Mouse (Mus musculus) ES-E14 (cell line): ENCODE measurements around the gene Sept12. TPM values are rescaled to one million over a fixed set of nuclear protein-coding genes. Genes with fewer than 3 reads are reported as not detected.

Experiments used
- DNase-seq: peaks from one replicate; pipeline ENCODE4 v3.0.0-alpha.2; 2013; ENCODE audit warnings: low read depth, low spot score
- H3K27ac ChIP-seq: 2 replicates; pipeline ENCODE4 v1.5.1; 2012; ENCODE audit warnings: low read depth, mild to moderate bottlenecking, low read length, moderate library complexity, mixed read lengths; ENCODE audit not compliant: poor library complexity, insufficient read depth, severe bottlenecking
- H3K36me3 ChIP-seq: 2 replicates; pipeline ENCODE4 v1.6.1; 2012; ENCODE audit warnings: mild to moderate bottlenecking, low read length, moderate library complexity, mixed read lengths; ENCODE audit not compliant: control insufficient read depth, poor library complexity, insufficient read depth, severe bottlenecking
- H3K4me1 ChIP-seq, 2 experiments: fragments of 150-350 bp in 1 of 2; sonication (generic) in 1 of 2; 2 replicates each; pipeline ENCODE4 v1.6.1; 2012; ENCODE audit warnings: low read length in 2 of 2, mild to moderate bottlenecking in 1 of 2, mixed read lengths in 1 of 2; ENCODE audit not compliant: control insufficient read depth in 2 of 2, insufficient read depth in 2 of 2, poor library complexity in 1 of 2
- H3K4me3 ChIP-seq, 2 experiments: fragments of 150-350 bp in 1 of 2; sonication (generic) in 1 of 2; 2 replicates each; pipeline ENCODE4 v1.5.1; 2012; ENCODE audit warnings: low read length in 2 of 2, low read depth in 1 of 2, mild to moderate bottlenecking in 1 of 2, mixed read lengths in 1 of 2; ENCODE audit not compliant: insufficient read depth in 1 of 2, poor library complexity in 1 of 2, severe bottlenecking in 1 of 2
- H3K9ac ChIP-seq: 2 replicates; pipeline ENCODE4 v1.6.1; 2012; ENCODE audit warnings: low read depth, mild to moderate bottlenecking, low read length, mixed read lengths; ENCODE audit not compliant: poor library complexity, insufficient read depth, severe bottlenecking
- H3K9me3 ChIP-seq: fragments of 150-350 bp; sonication (generic); 2 replicates; pipeline ENCODE4 v1.6.1; 2012; ENCODE audit warnings: low read depth, mild to moderate bottlenecking, low read length; ENCODE audit not compliant: control insufficient read depth, insufficient read depth
- CHD2 ChIP-seq: IDR thresholded peaks from 2 replicates; pipeline ENCODE4 v1.6.1; 2014; ENCODE audit warnings: mild to moderate bottlenecking, low read depth, low read length, inconsistent platforms
- HCFC1 ChIP-seq: IDR thresholded peaks from 2 replicates; pipeline ENCODE4 v1.6.1; 2012; ENCODE audit warnings: low read length, inconsistent platforms, borderline replicate concordance; ENCODE audit not compliant: insufficient read depth
- MAFK ChIP-seq: IDR thresholded peaks from 2 replicates; pipeline ENCODE4 v1.6.1; 2014; ENCODE audit warnings: mild to moderate bottlenecking, low read depth, low read length, inconsistent platforms; ENCODE audit not compliant: insufficient read depth
- ZC3H11A ChIP-seq: IDR thresholded peaks from 2 replicates; pipeline ENCODE4 v1.6.1; 2012; ENCODE audit warnings: low read depth, mild to moderate bottlenecking, inconsistent platforms, low read length, borderline replicate concordance
- ZNF384 ChIP-seq: IDR thresholded peaks from 2 replicates; pipeline ENCODE4 v1.6.1; 2012; ENCODE audit warnings: low read depth, low read length, inconsistent platforms
- in situ Hi-C, 2 experiments: fragments of 600-800 bp; cut with MboI; formaldehyde crosslinking; loops; one replicate each; pipeline ENCODE4 v1.15.1; 2025; ENCODE audit warnings: low sequenced_read_pairs in 2 of 2, inconsistent platforms in 1 of 2; ENCODE audit not compliant: unreplicated experiment in 2 of 2
- total RNA-seq: library from RNA; depleted of rRNA; stranded (reverse); fragments of 300-350 nt; gene quantifications from 2 replicates; pipeline ENCODE4 v1.2.3, GENCODE M21; 2012

The Sept12 gene
- total RNA-seq, 1 experiment = 0.13 TPM

GRCm38 (mm10) chr16:4978275-4979051, 19.2 kb downstream of the Sept12 start:
- in situ Hi-C loops = no loop called here
- H3K27ac ChIP-seq = no peak overlapping the region
- H3K36me3 ChIP-seq = no peaks in the 10 kb centered on the region
- H3K4me1 ChIP-seq = no peaks in the 10 kb centered on the region
- DNase-seq = no peak
- no peak overlapping the region for H3K9ac ChIP-seq
- no peak for TF ChIP-seq CHD2
- no peak for TF ChIP-seq HCFC1
- no peak for TF ChIP-seq MAFK
- no peak for TF ChIP-seq ZNF384
- TF ChIP-seq ZC3H11A = no peak
- no peaks in the 10 kb centered on the region for H3K9me3 ChIP-seq
- H3K4me3 ChIP-seq = no peak overlapping the region

GRCm38 (mm10) chr16:4976180-4976579, 21.5 kb downstream of the Sept12 start:
- Histone ChIP-seq H3K9me3 (no peaks in the 10 kb centered on the region), H3K36me3 (no peaks in the 10 kb centered on the region; the same call in 1 of the 2 replicates), H3K4me1 (peaks cover 0 to 5% of the 10 kb centered on the region in 2 experiments; a peak in 1 of 4 replicates), H3K27ac (no peak overlapping the region), H3K4me3 (no peak overlapping the region), H3K9ac (no peak overlapping the region)
- TF ChIP-seq CHD2 (no peak), HCFC1 (no peak), ZNF384 (no peak), MAFK (no peak), ZC3H11A (no peak)
- DNase-seq = no peak
- in situ Hi-C loops = no loop called here

- in situ Hi-C loops = no loop called here
- no peaks in the 10 kb centered on the region for H3K9me3 ChIP-seq
- H3K27ac ChIP-seq = no peak overlapping the region
- peaks cover 0 to 5% of the 10 kb centered on the region in 2 experiments; a peak in 1 of 4 replicates for H3K4me1 ChIP-seq
- H3K9ac ChIP-seq = no peak overlapping the region
- DNase-seq = no peak
- TF ChIP-seq MAFK (no peak), ZC3H11A (no peak), CHD2 (no peak), HCFC1 (no peak), ZNF384 (no peak)
- no peaks in the 10 kb centered on the region; the same call in 1 of the 2 replicates for H3K36me3 ChIP-seq
- no peak overlapping the region for H3K4me3 ChIP-seq
Observed at GRCm38 (mm10) chr16:4974521-4974920, 23.1 kb downstream of the Sept12 start.

GRCm38 (mm10) chr16:4971626-4972025, 26.0 kb downstream of the Sept12 start:
- H3K9me3 ChIP-seq = no peaks in the 10 kb centered on the region
- H3K9ac ChIP-seq = no peak overlapping the region
- H3K36me3 ChIP-seq = no peaks in the 10 kb centered on the region; the same call in 1 of the 2 replicates
- in situ Hi-C loops = no loop called here
- TF ChIP-seq ZC3H11A (no peak), ZNF384 (no peak), HCFC1 (no peak), CHD2 (no peak), MAFK (no peak)
- no peak overlapping the region for H3K4me3 ChIP-seq
- H3K27ac ChIP-seq = no peak overlapping the region
- no peak for DNase-seq
- H3K4me1 ChIP-seq = peaks cover 0 to 5% of the 10 kb centered on the region in 2 experiments; a peak in 1 of 4 replicates
